Mouse (Mus musculus) intestine, postnatal 0 days (tissue): Measurements from ENCODE around the gene Wdfy4. TPM values are rescaled to one million over a fixed set of nuclear protein-coding genes. Genes with fewer than 3 reads are reported as not detected.

Experiments used
- ATAC-seq: fragments of 200-750 bp; cut with Nextera tagmentation; 2 replicates; pipeline ENCODE4 v1.8.0; 2017; ENCODE audit warnings: mild to moderate bottlenecking, moderate TSS enrichment, moderate library complexity
- H3K27ac ChIP-seq: fragments of 300-500 bp; sonication (generic); 2 replicates; pipeline ENCODE4 v1.5.1; 2014; ENCODE audit warnings: mild to moderate bottlenecking, low read depth, low read length, moderate library complexity
- H3K27me3 ChIP-seq: fragments of 300-500 bp; sonication (generic); replicated peaks from 2 replicates; pipeline ENCODE4 v1.6.1; 2014; ENCODE audit warnings: low read length, mixed read lengths; ENCODE audit not compliant: control insufficient read depth, insufficient read depth
- H3K36me3 ChIP-seq: fragments of 300-500 bp; sonication (generic); 2 replicates; pipeline ENCODE4 v1.6.1; 2014; ENCODE audit warnings: mild to moderate bottlenecking, moderate library complexity; ENCODE audit not compliant: control insufficient read depth, insufficient read depth
- H3K4me1 ChIP-seq: fragments of 300-500 bp; sonication (generic); replicated peaks from 2 replicates; pipeline ENCODE4 v1.6.1; 2014; ENCODE audit warnings: antibody characterized with exemption, low read length, mixed read lengths; ENCODE audit not compliant: control insufficient read depth, insufficient read depth
- H3K4me2 ChIP-seq: fragments of 300-500 bp; sonication (generic); replicated peaks from 2 replicates; pipeline ENCODE4 v1.6.1; 2014; ENCODE audit warnings: low read depth, mild to moderate bottlenecking, moderate library complexity
- H3K4me3 ChIP-seq: fragments of 300-500 bp; sonication (generic); 2 replicates; pipeline ENCODE4 v1.5.1; 2014; ENCODE audit warnings: low read depth, low read length
- H3K9ac ChIP-seq: fragments of 300-500 bp; sonication (generic); 2 replicates; pipeline ENCODE4 v1.6.1; 2014; ENCODE audit warnings: mild to moderate bottlenecking, low read depth, low read length
- H3K9me3 ChIP-seq: fragments of 300-500 bp; sonication (generic); 2 replicates; pipeline ENCODE4 v1.6.1; 2016; ENCODE audit warnings: mixed run types; ENCODE audit not compliant: control insufficient read depth
- CTCF ChIP-seq: sonication (generic); IDR thresholded peaks from 2 replicates; pipeline ENCODE4 v1.5.1; 2016; ENCODE audit warnings: low read depth, mild to moderate bottlenecking, control low read depth, antibody characterized with exemption, moderate library complexity
- WGBS: fragments of 180-500 bp; shearing (Covaris S2); extraction: QIAGEN DNeasy Blood & Tissue Kit; methylation state at CpG from one replicate; pipeline ENCODE4 v1.1.7; 2014; 5-methylcytosine and 5-hydroxymethylcytosine counted together
- polyA plus RNA-seq: library from polyadenylated mRNA; unstranded; fragments of >200 nt; fragmentation: Nextera tagmentation; extraction: Ambion mirVana; gene quantifications from 2 replicates; pipeline ENCODE4 v1.2.1, GENCODE M21; 2015

Wdfy4 gene
- polyA plus RNA-seq, 1 experiment from 2014 or later, result 0.17 TPM

DNA sequence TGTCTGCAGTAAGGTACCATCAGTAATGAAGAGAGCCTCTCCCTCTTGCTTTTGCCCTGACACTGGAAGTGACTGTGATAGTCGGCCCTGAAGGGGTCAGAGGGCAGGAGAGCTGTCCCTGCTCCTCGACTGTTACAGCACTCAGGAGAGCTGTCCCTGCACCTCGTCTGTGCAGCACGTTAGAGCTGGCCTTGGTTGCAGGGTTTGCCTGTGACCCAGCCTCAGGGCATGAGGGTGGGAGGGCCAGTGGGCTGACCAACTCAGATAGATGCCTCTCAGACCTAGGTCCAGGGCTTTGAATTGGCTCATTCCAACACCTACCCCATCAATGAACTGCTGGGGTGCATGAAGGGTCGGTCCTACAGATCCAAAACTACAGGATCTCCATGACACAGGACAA is 23.0 kb upstream of the Wdfy4 start:
- Histone ChIP-seq H3K36me3 (no peaks in the 10 kb centered on the region), H3K4me3 (no peak overlapping the region), H3K27ac (no peak overlapping the region), H3K9ac (no peak overlapping the region), H3K27me3 (no peaks in the 10 kb centered on the region), H3K4me1 (no peaks in the 10 kb centered on the region), H3K9me3 (no peaks in the 10 kb centered on the region), H3K4me2 (no peak overlapping the region)
- WGBS, result 25% methylated on average over 5 of the region's 5 CpGs
- no peak for ATAC-seq
- TF ChIP-seq CTCF, result no peak

GRCm38 (mm10) chr14:33207011-33207410 is 21.7 kb upstream of the Wdfy4 start:
- H3K27me3 ChIP-seq, result no peaks in the 10 kb centered on the region
- ATAC-seq, result no peak
- TF ChIP-seq CTCF, result peak; percentile 71

GRCm38 (mm10) chr14:33205280-33205965 is 20.1 kb upstream of the Wdfy4 start:
- Histone ChIP-seq H3K9ac (no peak overlapping the region), H3K27ac (no peak overlapping the region), H3K4me1 (no peaks in the 10 kb centered on the region), H3K4me3 (no peak overlapping the region), H3K9me3 (no peaks in the 10 kb centered on the region), H3K36me3 (no peaks in the 10 kb centered on the region), H3K27me3 (no peaks in the 10 kb centered on the region), H3K4me2 (0 out of 2 replicates have a peak overlapping the region, but pooled peaks have one; percentile 24)
- no peak for ATAC-seq
- 28% methylated on average over 24 of the region's 24 CpGs for WGBS
- TF ChIP-seq CTCF, result peak; percentile 86

More at GRCm38 (mm10) chr14:33207011-33207410, 21.7 kb upstream of the Wdfy4 start:
- Histone ChIP-seq H3K9me3 (no peaks in the 10 kb centered on the region), H3K9ac (no peak overlapping the region), H3K27ac (no peak overlapping the region), H3K4me1 (no peaks in the 10 kb centered on the region), H3K36me3 (no peaks in the 10 kb centered on the region), H3K4me2 (no peak overlapping the region), H3K4me3 (no peak overlapping the region)
- 10% methylated on average over 2 of the region's 2 CpGs for WGBS

GRCm38 (mm10) chr14:33203777-33204176 is 18.5 kb upstream of the Wdfy4 start:
- ATAC-seq, result no peak
- no peak overlapping the region for H3K27ac ChIP-seq
- 82% methylated on average over 14 of the region's 14 CpGs for WGBS
- H3K4me2 ChIP-seq, result no peak overlapping the region
- no peak overlapping the region for H3K4me3 ChIP-seq
- no peaks in the 10 kb centered on the region for H3K4me1 ChIP-seq
- TF ChIP-seq CTCF, result no peak
- no peaks in the 10 kb centered on the region for H3K9me3 ChIP-seq
- H3K36me3 ChIP-seq, result no peaks in the 10 kb centered on the region
- H3K9ac ChIP-seq, result no peak overlapping the region
- no peaks in the 10 kb centered on the region for H3K27me3 ChIP-seq

- Histone ChIP-seq H3K4me3 (no peak overlapping the region), H3K27ac (no peak overlapping the region), H3K27me3 (no peaks in the 10 kb centered on the region), H3K4me1 (no peaks in the 10 kb centered on the region), H3K36me3 (no peaks in the 10 kb centered on the region), H3K9ac (no peak overlapping the region), H3K4me2 (no peak overlapping the region), H3K9me3 (no peaks in the 10 kb centered on the region)
- WGBS, result 82% methylated on average over 6 of the region's 6 CpGs
- TF ChIP-seq CTCF, result no peak
- ATAC-seq, result no peak
These were observed 17.6 kb upstream of the Wdfy4 start for GRCm38 (mm10) chr14:33202885-33203284.

GRCm38 (mm10) chr14:33202161-33202560 is 16.9 kb upstream of the Wdfy4 start:
- H3K4me3 ChIP-seq, result no peak overlapping the region
- ATAC-seq, result no peak
- no peaks in the 10 kb centered on the region for H3K9me3 ChIP-seq
- no peak overlapping the region for H3K4me2 ChIP-seq
- no peak overlapping the region for H3K9ac ChIP-seq
- H3K4me1 ChIP-seq, result no peaks in the 10 kb centered on the region
- no peak for TF ChIP-seq CTCF
- WGBS, result 84% methylated on average over 4 of the region's 4 CpGs
- H3K36me3 ChIP-seq, result no peaks in the 10 kb centered on the region
- no peaks in the 10 kb centered on the region for H3K27me3 ChIP-seq
- H3K27ac ChIP-seq, result no peak overlapping the region
